Mouse (Mus musculus): ENCODE measurements around the gene Cdsn.

- TF ChIP-seq CTCF (IDR thresholded peaks at IDR 0.05; ENCODE audit: extremely low read depth, insufficient read depth, insufficient read length, insufficient replicate concordance) (no peak), POLR2A (IDR thresholded peaks at IDR 0.05; ENCODE audit: low read depth, low read length) (no peak)
Measured at GRCm38 (mm10) chr17:35567150-35567549, 15.2 kb downstream of the Cdsn start, which contains the start of gene 2300002M23Rik.

Data from spleen, adult 2 months (tissue).